Mouse (Mus musculus) spleen, adult 2 months (tissue): ENCODE results near the gene Cenpa. TPM values are rescaled to one million over a fixed set of nuclear protein-coding genes. Genes with fewer than 3 reads are reported as not detected.
"Not testable (repeated sequence)": the region's sequence is repeated elsewhere in the genome, so short reads cannot be mapped to it uniquely, and the experiment has no call there.

Source experiments
- DNase-seq, 2 experiments: peaks; one replicate each; pipeline versions ENCODE4 v3.0.0 to v3.0.0-alpha.2; 2012 to 2021; ENCODE audit warnings: low spot score in 2 of 2, low read depth in 1 of 2
- H3K27ac ChIP-seq: fragments of 200-500 bp; 2 replicates; pipeline ENCODE4 v1.5.1; 2012; ENCODE audit warnings: low read length, inconsistent platforms; ENCODE audit not compliant: insufficient read depth
- H3K27me3 ChIP-seq: fragments of 200-500 bp; 2 replicates; pipeline ENCODE4 v1.6.1; 2012; ENCODE audit warnings: mild to moderate bottlenecking, moderate library complexity, low read length, inconsistent platforms; ENCODE audit not compliant: control insufficient read depth, insufficient read depth
- H3K36me3 ChIP-seq: fragments of 200-500 bp; 2 replicates; pipeline ENCODE4 v1.6.1; 2012; ENCODE audit warnings: mild to moderate bottlenecking, low read length, inconsistent platforms; ENCODE audit not compliant: control insufficient read depth, insufficient read depth
- H3K4me1 ChIP-seq: fragments of 200-500 bp; 2 replicates; pipeline ENCODE4 v1.6.1; 2011; ENCODE audit warnings: inconsistent platforms; ENCODE audit not compliant: control insufficient read depth, insufficient read depth, insufficient read length
- H3K4me3 ChIP-seq: fragments of 200-500 bp; 2 replicates; pipeline ENCODE4 v1.5.1; 2011; ENCODE audit warnings: mild to moderate bottlenecking, inconsistent platforms; ENCODE audit not compliant: insufficient read depth, insufficient read length; ENCODE audit errors: extremely low read depth
- CTCF ChIP-seq: fragments of 200-500 bp; IDR thresholded peaks from 2 replicates; pipeline ENCODE4 v1.5.1; 2011; ENCODE audit warnings: mild to moderate bottlenecking, inconsistent platforms; ENCODE audit not compliant: insufficient read depth, insufficient read length, insufficient replicate concordance; ENCODE audit errors: extremely low read depth
- POLR2A ChIP-seq: fragments of 200-500 bp; IDR thresholded peaks from 2 replicates; pipeline ENCODE4 v1.6.1; 2011; ENCODE audit warnings: low read depth, low read length, inconsistent platforms
- WGBS: fragments of 180-500 bp; shearing (Covaris S2); methylation state at CpG from one replicate; pipeline ENCODE4 v1.1.7; 2018; 5-methylcytosine and 5-hydroxymethylcytosine counted together
- polyA plus RNA-seq: library from polyadenylated mRNA; depleted of rRNA; stranded (reverse); fragments of >200 nt; gene quantifications from 2 replicates; pipeline ENCODE4 v1.2.3, GENCODE M21; 2012

Cenpa gene
- polyA plus RNA-seq, 1 experiment, result 47.7 TPM

DNA sequence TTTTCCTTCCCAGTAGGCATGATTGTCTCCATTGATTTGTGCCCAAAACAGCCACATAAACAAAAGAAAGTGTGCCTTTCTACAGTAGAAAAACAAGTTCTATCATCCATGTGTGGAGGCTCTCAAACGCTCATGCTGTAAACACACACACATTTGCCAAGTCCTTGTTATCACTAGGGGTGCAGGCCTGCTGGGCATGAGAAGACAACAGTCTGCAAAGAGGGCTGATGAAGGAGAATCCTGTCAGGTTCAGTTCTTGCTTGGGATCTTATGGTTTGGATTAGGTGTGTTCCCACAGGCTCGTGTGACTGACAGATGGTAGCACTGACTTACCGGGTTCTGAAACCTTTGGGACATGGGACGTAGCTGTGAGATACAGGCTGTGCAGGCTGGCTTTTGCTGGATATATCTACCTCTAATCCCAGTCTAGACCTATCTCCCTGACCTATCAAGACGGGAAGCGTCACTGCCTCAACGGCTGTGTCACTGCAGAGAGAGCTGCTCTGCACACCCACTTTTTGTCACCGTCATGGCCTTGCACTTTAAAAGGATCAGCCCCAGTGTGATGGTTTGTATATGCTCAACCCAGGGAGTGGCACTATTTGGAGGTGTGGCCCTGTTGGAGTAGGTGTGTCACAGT is 33.9 kb downstream of the Cenpa start:
- no peak overlapping the region for H3K4me3 ChIP-seq
- no peak for TF ChIP-seq CTCF
- TF ChIP-seq POLR2A, result no peak
- no peaks in the 10 kb centered on the region; the same call in 1 of the 2 replicates for H3K4me1 ChIP-seq
- no peaks in the 10 kb centered on the region for H3K36me3 ChIP-seq
- 82% methylated on average over 8 of the region's 8 CpGs for whole genome bisulfite sequencing
- DNase-seq, result no peak
- H3K27me3 ChIP-seq, result 0 out of 2 replicates have a peak, but pooled peaks cover 2% of the 10 kb centered on the region
- no peak overlapping the region for H3K27ac ChIP-seq

DNA sequence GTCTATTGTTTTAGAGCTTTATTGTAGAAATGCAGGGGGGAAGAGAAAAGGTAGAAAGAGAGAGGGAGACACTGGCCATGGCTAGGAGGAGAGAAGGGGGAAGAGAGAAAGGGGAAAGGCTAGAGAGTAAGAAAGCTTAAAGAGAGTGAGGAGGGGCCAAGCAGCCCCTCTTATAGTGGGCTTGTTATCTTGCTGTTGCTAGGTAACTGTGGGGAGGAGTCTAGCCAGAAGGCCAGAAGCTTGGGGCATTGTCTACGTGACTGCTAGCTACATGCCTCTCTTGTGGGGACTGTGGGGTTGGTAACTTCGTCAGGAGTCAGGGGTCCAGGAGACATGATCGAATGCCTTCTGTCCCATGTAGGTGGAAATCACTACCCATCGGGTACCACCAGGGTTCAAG is 34.8 kb downstream of the Cenpa start:
- WGBS, result 70% methylated on average over 4 of the region's 4 CpGs
- not testable (repeated sequence) for H3K4me3 ChIP-seq, H3K27ac ChIP-seq, DNase-seq, H3K4me1 ChIP-seq, H3K36me3 ChIP-seq, H3K27me3 ChIP-seq

GRCm38 (mm10) chr5:30701866-30702265 is 35.3 kb downstream of the Cenpa start:
- TF ChIP-seq CTCF (no peak), POLR2A (no peak)
- Histone ChIP-seq H3K4me1 (no peaks in the 10 kb centered on the region; the same call in 1 of the 2 replicates), H3K27me3 (0 out of 2 replicates have a peak, but pooled peaks cover 2% of the 10 kb centered on the region), H3K36me3 (no peaks in the 10 kb centered on the region), H3K4me3 (no peak overlapping the region), H3K27ac (no peak overlapping the region)
- WGBS, result 83% methylated on average over 3 of the region's 3 CpGs
- DNase-seq, result no peak

DNA sequence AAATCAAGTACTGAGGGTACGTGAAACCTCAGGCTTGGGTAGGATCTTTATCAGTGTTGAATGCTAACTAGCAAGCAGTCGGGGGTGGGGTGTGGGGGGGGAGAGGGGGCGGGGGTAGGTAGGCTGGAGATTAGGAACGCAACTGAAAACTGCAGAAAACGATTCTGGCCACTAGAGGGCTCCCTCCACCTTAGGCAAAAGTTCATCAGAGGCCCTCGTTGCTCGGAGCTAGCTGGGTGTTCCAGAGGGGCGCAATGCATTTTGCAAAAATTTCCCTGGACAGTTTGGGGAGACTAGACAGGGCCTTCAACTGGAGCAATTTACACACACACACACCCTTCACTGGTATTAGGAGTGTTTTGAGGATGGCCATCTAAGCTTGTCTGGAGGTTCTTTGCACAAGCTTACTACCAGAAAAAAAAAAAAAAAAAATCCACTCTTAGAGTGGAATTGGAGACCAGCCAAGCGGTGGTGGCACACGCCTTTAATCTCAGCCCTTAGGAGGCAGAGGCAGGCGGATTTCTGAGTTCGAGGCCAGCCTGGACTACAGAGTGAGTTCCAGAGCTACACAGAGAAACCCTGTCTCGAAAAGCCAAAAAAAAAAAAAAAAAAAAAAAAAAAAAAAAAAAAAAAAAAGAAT is 43.3 kb downstream of the Cenpa start:
- WGBS, result 8% methylated on average over 13 of the region's 13 CpGs
- H3K27me3 ChIP-seq, result peaks cover 26% of the 10 kb centered on the region

GRCm38 (mm10) chr5:30710486-30710885 is 43.9 kb downstream of the Cenpa start:
- DNase-seq, result no peak
- Histone ChIP-seq H3K4me3 (no peak overlapping the region), H3K27me3 (peaks cover 24% of the 10 kb centered on the region), H3K4me1 (peaks cover 12% of the 10 kb centered on the region), H3K36me3 (no peaks in the 10 kb centered on the region), H3K27ac (no peak overlapping the region)
- TF ChIP-seq CTCF (no peak), POLR2A (no peak)
- 27% methylated on average over 8 of the region's 8 CpGs for WGBS

More for the DNA sequence above, 43.3 kb downstream of the Cenpa start:
- Histone ChIP-seq H3K4me3 (no peak overlapping the region), H3K27ac (no peak overlapping the region), H3K36me3 (no peaks in the 10 kb centered on the region), H3K4me1 (peaks cover 12% of the 10 kb centered on the region)
- peak; percentile 57 to 58 for DNase-seq
- peak; percentile 68; the same call in 1 of the 2 replicates for TF ChIP-seq CTCF
- TF ChIP-seq POLR2A, result no peak

DNA sequence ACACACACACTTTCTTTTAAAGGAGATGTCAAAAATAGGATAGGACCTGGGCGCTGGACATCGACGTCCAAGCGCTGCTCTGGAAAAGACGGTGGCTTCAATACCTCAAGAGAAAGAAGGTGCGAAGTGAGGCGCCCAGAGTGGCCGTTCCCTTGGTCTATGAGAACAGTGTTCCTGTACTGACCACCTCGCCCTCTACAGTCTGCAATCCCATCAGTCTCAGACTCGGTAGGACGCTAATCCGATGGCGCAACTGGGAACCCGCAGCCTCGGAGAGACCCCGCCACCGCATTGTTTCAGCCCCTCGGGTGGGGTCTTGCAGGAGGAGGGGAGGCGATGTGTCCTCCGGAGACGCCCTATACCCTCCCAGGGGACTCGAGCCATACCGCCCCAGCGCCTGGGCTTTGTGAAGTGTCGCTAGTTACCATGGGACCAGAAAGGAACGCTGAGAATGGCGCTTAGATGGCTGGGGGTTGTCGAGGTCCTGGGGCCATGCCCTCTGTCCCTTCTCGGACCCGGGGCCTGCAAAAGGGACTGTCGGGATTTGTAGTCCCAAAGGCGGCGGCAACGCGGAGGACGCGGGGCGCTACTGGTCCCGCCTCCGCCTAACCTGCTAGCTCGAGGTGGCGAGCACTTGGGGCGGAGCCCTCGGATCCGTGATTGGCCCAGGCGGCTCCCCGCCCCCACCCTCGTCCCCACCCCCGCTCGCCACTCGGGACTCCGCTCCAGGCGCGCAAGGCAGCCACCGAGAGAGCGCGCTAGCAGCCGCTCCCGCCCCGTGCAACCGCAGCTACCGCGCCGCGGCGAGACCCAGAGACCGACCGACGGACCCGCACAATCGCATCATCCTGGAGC is 44.8 kb downstream of the Cenpa start, which contains the start of gene Dpysl5:
Dpysl5 (plus strand) TSS at position 418 of the 855 bp plus-strand sequence.
- Histone ChIP-seq H3K36me3 (no peaks in the 10 kb centered on the region), H3K4me3 (peak within 1 kb of the TSS; percentile 52), H3K4me1 (peaks cover 12% of the 10 kb centered on the region), H3K27me3 (peaks cover 24% of the 10 kb centered on the region), H3K27ac (no peak within 1 kb of the TSS)
- TF ChIP-seq CTCF, result no peak
- TF ChIP-seq POLR2A, result no peak
- under 1% methylated on average over 71 of the region's 71 CpGs for WGBS
- peak; percentile 15 to 48 for DNase-seq

DNA sequence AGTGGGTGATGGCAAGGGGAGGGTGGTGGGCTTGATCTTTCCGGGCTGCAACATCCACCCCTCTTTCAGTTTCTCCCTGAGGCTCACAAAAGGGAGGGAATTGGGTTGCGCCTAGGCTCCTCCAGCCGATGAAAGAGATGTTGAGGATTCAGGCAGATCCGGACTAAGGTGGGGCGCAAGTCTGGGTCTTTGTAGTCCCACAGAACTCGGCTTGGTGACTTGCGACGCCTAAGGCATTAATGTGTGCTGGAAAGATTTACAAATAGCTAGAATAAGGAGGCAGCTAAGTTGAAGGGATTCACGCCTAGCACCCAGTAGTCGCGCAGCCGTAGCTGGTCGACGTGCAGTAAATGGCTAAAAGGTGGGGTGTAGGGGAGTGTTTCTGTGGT is 45.4 kb downstream of the Cenpa start:
- 3% methylated on average over 14 of the region's 14 CpGs for WGBS
- H3K27ac ChIP-seq, result no peak overlapping the region
- no peak for DNase-seq
- peaks cover 24% of the 10 kb centered on the region for H3K27me3 ChIP-seq
- no peaks in the 10 kb centered on the region for H3K36me3 ChIP-seq
- H3K4me3 ChIP-seq, result peak overlapping the region; percentile 52; the same call in 1 of the 2 replicates
- no peak for TF ChIP-seq CTCF
- no peak for TF ChIP-seq POLR2A
- H3K4me1 ChIP-seq, result peaks cover 12% of the 10 kb centered on the region
